Mouse (Mus musculus) MEL (cell line): ENCODE data around the gene 1700021F05Rik.

Source experiments
- CTCF ChIP-seq, 3 experiments: IDR thresholded peaks in 2 of 3; conservative IDR thresholded peaks in 1 of 3; 2 replicates each; pipeline ENCODE4 v1.5.1; 2011 to 2012; ENCODE audit warnings: low read length in 3 of 3, low read depth in 2 of 3, mild to moderate bottlenecking in 2 of 3, improper control_type of control experiment in 1 of 3, inconsistent platforms in 1 of 3, mixed read lengths in 1 of 3, moderate library complexity in 1 of 3; ENCODE audit not compliant: control insufficient read depth in 1 of 3, insufficient read depth in 1 of 3, poor library complexity in 1 of 3, severe bottlenecking in 1 of 3
- ETS1 ChIP-seq: IDR thresholded peaks from 2 replicates; pipeline ENCODE4 v1.6.1; 2012; ENCODE audit warnings: low read depth, mild to moderate bottlenecking, inconsistent platforms, low read length, improper control_type of control experiment, moderate library complexity
- ZMIZ1 ChIP-seq: IDR thresholded peaks from 2 replicates; pipeline ENCODE4 v1.6.1; 2012; ENCODE audit warnings: low read depth, mild to moderate bottlenecking, inconsistent platforms, low read length, improper control_type of control experiment, moderate library complexity

DNA sequence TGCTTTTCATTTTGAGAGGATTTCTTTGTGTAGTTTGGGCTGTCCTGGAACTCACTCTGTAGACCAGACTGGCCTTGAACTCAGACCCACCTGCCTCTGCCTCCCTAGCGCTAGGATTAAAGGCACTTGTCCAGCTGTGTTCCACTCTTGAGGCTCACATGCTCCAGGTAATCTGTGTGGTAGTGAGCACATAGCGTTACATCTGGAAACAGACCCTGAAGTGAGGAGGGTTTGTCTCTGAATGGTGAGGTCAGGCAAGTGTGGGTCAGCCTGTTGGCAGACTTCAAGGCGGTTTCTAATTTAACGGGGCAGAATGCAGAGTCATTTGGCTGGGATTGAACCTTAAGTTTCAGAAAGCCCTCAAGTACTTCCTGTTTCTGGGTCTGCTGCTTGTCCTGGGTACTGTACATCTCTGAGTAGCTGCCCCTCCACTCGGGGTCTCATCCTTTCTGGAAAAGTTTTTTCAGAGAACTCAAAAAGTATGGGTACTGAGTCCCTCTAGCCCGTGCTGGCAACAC, 55.0 kb downstream of the 1700021F05Rik start:
- TF ChIP-seq ETS1 (no peak), CTCF (IDR thresholded peaks at IDR 0.05 in 2 of 3, conservative IDR thresholded peaks at IDR 0.05 in 1 of 3; ENCODE audit: control insufficient read depth in 1 of 3, insufficient read depth in 1 of 3, low read depth in 2 of 3, low read length in 3 of 3, poor library complexity in 1 of 3, severe bottlenecking in 1 of 3) (no peak), ZMIZ1 (no peak)
